In the genomic region with DNA sequence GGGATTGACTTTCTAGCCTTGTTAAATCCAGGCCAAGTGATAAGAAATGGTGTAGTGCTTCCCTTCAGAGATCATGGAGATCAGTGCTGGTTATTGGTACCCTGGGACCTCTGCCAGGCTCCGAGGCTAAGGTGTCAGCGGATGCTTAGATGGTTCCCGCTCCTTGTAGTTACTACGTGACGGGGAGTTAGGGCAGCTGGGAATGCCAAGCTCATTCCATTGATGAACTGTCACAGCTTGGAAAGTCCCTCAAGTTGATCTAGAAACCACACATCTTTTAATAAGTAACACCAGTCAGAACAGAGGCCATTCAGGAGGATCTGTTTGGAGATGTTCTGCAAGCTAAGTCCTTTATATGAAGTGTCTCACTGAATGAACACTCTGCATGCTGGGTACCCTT, we compare ENCODE assay signal across 11 mouse cellular contexts.
"Had no signal": no experiment of that assay in that cellular context is flagged by ENCODE, and none has a peak within 500 bp of the region (broad histone marks: within the 10 kb centered on the region; RNA-seq: fewer than 3 reads in every experiment).

No protein-coding gene starts in this region.

- H3K9ac ChIP-seq: intestine, embryonic 15.5 days; limb, embryonic 15.5 days; liver, embryonic 12.5 days; midbrain, embryonic 12.5 days; neural tube, embryonic 15.5 days had no signal

- DNase-seq: kidney, adult 18-20 months; right cerebral cortex, adult 18-20 months; right cerebral cortex, postnatal 25 days had no signal

- H3K36me3 ChIP-seq: intestine, embryonic 15.5 days; limb, embryonic 15.5 days; liver, embryonic 12.5 days; midbrain, embryonic 12.5 days; neural tube, embryonic 15.5 days had no signal

- ATAC-seq: intestine, embryonic 15.5 days; liver, embryonic 12.5 days; midbrain, embryonic 16.5 days had no signal

- H3K4me3 ChIP-seq: intestine, embryonic 15.5 days; left cerebral cortex, adult 2 months; limb, embryonic 15.5 days; liver, embryonic 12.5 days; midbrain, embryonic 12.5 days; neural tube, embryonic 15.5 days had no signal

- H3K4me2 ChIP-seq: intestine, embryonic 15.5 days; limb, embryonic 15.5 days; liver, embryonic 12.5 days; midbrain, embryonic 12.5 days; neural tube, embryonic 15.5 days had no signal

- H3K9me3 ChIP-seq: intestine, embryonic 15.5 days; limb, embryonic 15.5 days; liver, embryonic 12.5 days; midbrain, embryonic 12.5 days; neural tube, embryonic 15.5 days had no signal

- H3K27me3 ChIP-seq: intestine, embryonic 15.5 days; limb, embryonic 15.5 days; liver, embryonic 12.5 days; midbrain, embryonic 12.5 days; neural tube, embryonic 15.5 days had no signal

- H3K27ac ChIP-seq: left cerebral cortex, adult 2 months; limb, embryonic 15.5 days; liver, embryonic 12.5 days; midbrain, embryonic 12.5 days; neural tube, embryonic 15.5 days; stomach, postnatal 0 days had no signal
